ENCODE assay signal across 10 mouse cellular contexts in the genomic region with DNA sequence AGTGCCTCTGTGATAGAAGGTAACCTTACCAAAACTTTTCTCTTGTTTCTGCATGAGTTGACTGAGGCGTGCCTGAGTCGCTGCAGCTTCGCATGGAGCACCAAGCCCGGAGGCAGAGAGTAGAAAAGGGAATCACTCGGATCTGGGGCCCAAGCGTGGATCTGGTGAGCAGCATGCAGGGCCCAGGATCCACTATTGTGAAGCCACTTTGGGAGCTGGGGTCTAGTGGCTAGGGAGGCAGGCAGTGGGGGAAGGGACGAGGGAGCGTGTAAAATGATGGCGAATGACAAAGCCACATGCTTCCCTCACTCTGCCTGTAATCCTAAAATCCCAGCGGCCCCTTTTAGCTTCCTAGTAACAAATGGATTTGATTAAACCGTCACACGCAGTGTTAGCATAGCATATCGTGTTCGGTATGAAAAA.
DNase-seq lines count a peak whose midpoint lies in the region; ATAC-seq and TF ChIP-seq lines count a peak whose summit lies in the region.
"Had no signal": no experiment of that assay in that cellular context is flagged by ENCODE, and none has a peak within 500 bp of the region (broad histone marks: within the 10 kb centered on the region; RNA-seq: fewer than 3 reads in every experiment).

No protein-coding gene starts in this region.

- H3K9me3 ChIP-seq in heart, embryonic 13.5 days: no peaks in the 10 kb centered on the region
- H3K9me3 ChIP-seq in hindbrain, embryonic 11.5 days (ENCODE audit: control insufficient read depth, low read length): no peaks in the 10 kb centered on the region
- H3K9me3 ChIP-seq in midbrain, embryonic 13.5 days: no peaks in the 10 kb centered on the region
- H3K9me3 ChIP-seq: liver, embryonic 15.5 days had no signal

- TF ChIP-seq POLR2A in heart, adult 2 months (IDR thresholded peaks at IDR 0.05; ENCODE audit: insufficient read depth, low read depth, low read length): no peak
- TF ChIP-seq POLR2A in brain, embryonic 14.5 days (IDR thresholded peaks at IDR 0.05; ENCODE audit: borderline replicate concordance, extremely low read depth, insufficient read depth, insufficient read length, poor library complexity, severe bottlenecking): no peak

- H3K4me2 ChIP-seq in heart, embryonic 13.5 days: peak overlapping the region; percentile 77
- peak overlapping the region; percentile 68 for H3K4me2 ChIP-seq in hindbrain, embryonic 11.5 days (replicated peaks; ENCODE audit: low read depth, low read length)
- peak overlapping the region; percentile 74 for H3K4me2 ChIP-seq in midbrain, embryonic 13.5 days (replicated peaks)

- H3K36me3 ChIP-seq in heart, embryonic 13.5 days: no peaks in the 10 kb centered on the region
- no peaks in the 10 kb centered on the region for H3K36me3 ChIP-seq in heart, adult 2 months (ENCODE audit: control insufficient read depth, insufficient read depth, low read length)
- no peaks in the 10 kb centered on the region for H3K36me3 ChIP-seq in hindbrain, embryonic 11.5 days (ENCODE audit: control insufficient read depth, insufficient read depth, low read length)
- H3K36me3 ChIP-seq in midbrain, embryonic 13.5 days: no peaks in the 10 kb centered on the region
- H3K36me3 ChIP-seq: liver, embryonic 15.5 days had no signal

- no peak for DNase-seq in heart, adult 2 months
- DNase-seq in brain, embryonic 14.5 days (ENCODE audit: low read depth): peak; percentile 81
- peak; percentile 66 for DNase-seq in hindbrain, embryonic 11.5 days (ENCODE audit: low spot score)
- DNase-seq in testis, postnatal 14 days (ENCODE audit: low spot score): no peak
- DNase-seq in kidney, postnatal 25 days: no peak

- peak overlapping the region; percentile 57 for H3K4me3 ChIP-seq in heart, embryonic 13.5 days
- no peak overlapping the region for H3K4me3 ChIP-seq in heart, adult 2 months
- H3K4me3 ChIP-seq in hindbrain, embryonic 11.5 days (ENCODE audit: low read depth, low read length): peak overlapping the region; percentile 40
- H3K4me3 ChIP-seq in midbrain, embryonic 13.5 days (replicated peaks): peak overlapping the region; percentile 60

- H3K27me3 ChIP-seq in heart, embryonic 13.5 days (replicated peaks): peaks cover 32% of the 10 kb centered on the region; the same call in 1 of the 2 replicates
- no peaks in the 10 kb centered on the region; the same call in 1 of the 2 replicates for H3K27me3 ChIP-seq in heart, adult 2 months (ENCODE audit: control insufficient read depth, insufficient read depth, low read length)
- no peaks in the 10 kb centered on the region for H3K27me3 ChIP-seq in hindbrain, embryonic 11.5 days (ENCODE audit: control insufficient read depth, insufficient read depth, low read length)
- H3K27me3 ChIP-seq in midbrain, embryonic 13.5 days: no peaks in the 10 kb centered on the region
- H3K27me3 ChIP-seq: CH12.LX had no signal

- TF ChIP-seq CTCF in heart, adult 2 months (IDR thresholded peaks at IDR 0.05): no peak
- TF ChIP-seq CTCF in brain, embryonic 14.5 days (IDR thresholded peaks at IDR 0.05; ENCODE audit: borderline replicate concordance, extremely low read depth, insufficient read depth, insufficient read length): no peak

- 3% methylated on average over 14 of the region's 14 CpGs for WGBS in heart, embryonic 13.5 days
- 8% methylated on average over 14 of the region's 14 CpGs for WGBS in heart, adult 2 months
- WGBS in hindbrain, embryonic 11.5 days: 2% methylated on average over 14 of the region's 14 CpGs
- WGBS in midbrain, embryonic 13.5 days: under 1% methylated on average over 14 of the region's 14 CpGs

- H3K9ac ChIP-seq in heart, embryonic 13.5 days: peak overlapping the region; percentile 65
- no peak overlapping the region for H3K9ac ChIP-seq in heart, adult 2 months (ENCODE audit: low read depth, low read length)
- H3K9ac ChIP-seq in hindbrain, embryonic 11.5 days (ENCODE audit: low read depth, low read length): peak overlapping the region; percentile 49; the same call in 1 of the 2 replicates
- H3K9ac ChIP-seq in midbrain, embryonic 13.5 days (replicated peaks): peak overlapping the region; percentile 78
- H3K9ac ChIP-seq: liver, embryonic 15.5 days had no signal

- no peak overlapping the region for H3K27ac ChIP-seq in heart, embryonic 13.5 days (replicated peaks)
- no peak overlapping the region for H3K27ac ChIP-seq in heart, adult 2 months
- H3K27ac ChIP-seq in hindbrain, embryonic 11.5 days (ENCODE audit: low read depth, low read length): peak overlapping the region; percentile 70
- H3K27ac ChIP-seq in midbrain, embryonic 13.5 days: peak overlapping the region; percentile 91
- H3K27ac ChIP-seq: liver, embryonic 15.5 days had no signal

- peaks cover 23% of the 10 kb centered on the region for H3K4me1 ChIP-seq in heart, embryonic 13.5 days
- H3K4me1 ChIP-seq in heart, adult 2 months (ENCODE audit: control insufficient read depth, insufficient read depth, low read length): no peaks in the 10 kb centered on the region
- H3K4me1 ChIP-seq in hindbrain, embryonic 11.5 days (replicated peaks; ENCODE audit: control insufficient read depth, insufficient read depth, low read length): 0 out of 2 replicates have a peak, but pooled peaks cover 3% of the 10 kb centered on the region
- peaks cover 64% of the 10 kb centered on the region for H3K4me1 ChIP-seq in midbrain, embryonic 13.5 days (replicated peaks)
- H3K4me1 ChIP-seq: liver, embryonic 15.5 days had no signal

- intact Hi-C loops in heart, adult 2 months (cut with DNase I): no loop called here

- H3K79me2 ChIP-seq in heart, adult 2 months (replicated peaks; ENCODE audit: control insufficient read depth, insufficient read depth, low read length): no peaks in the 10 kb centered on the region

- no peak for TF ChIP-seq EP300 in heart, adult 2 months (IDR thresholded peaks at IDR 0.05; ENCODE audit: insufficient read depth, low read depth, low read length)

- no peak for ATAC-seq in heart, embryonic 13.5 days (ENCODE audit: extremely low read depth, insufficient number of reproducible peaks, low FRiP score, low TSS enrichment)
- ATAC-seq in hindbrain, embryonic 11.5 days (ENCODE audit: low FRiP score): peak; percentile 67
- peak; percentile 48 for ATAC-seq in midbrain, embryonic 13.5 days
- no peak for ATAC-seq in erythroid progenitor cell, adult 5-6 weeks (replicated peaks; ENCODE audit: low FRiP score, poor library complexity, severe bottlenecking)

Comparison
In these comparisons a context has a peak if more than half of its experiments do, and no peak if none do; other contexts are left out.
1. ATAC-seq: peak in hindbrain, embryonic 11.5 days (single experiment) and midbrain, embryonic 13.5 days (single experiment); none in heart, embryonic 13.5 days (single experiment) and erythroid progenitor cell, adult 5-6 weeks (single experiment).
2. H3K27ac ChIP-seq: peak in hindbrain, embryonic 11.5 days (single experiment) and midbrain, embryonic 13.5 days (single experiment); none in heart, embryonic 13.5 days (single experiment) and heart, adult 2 months (single experiment).
3. DNase-seq: peak in brain, embryonic 14.5 days (single experiment) and hindbrain, embryonic 11.5 days (single experiment); none in heart, adult 2 months (0 of 2), testis, postnatal 14 days (single experiment) and kidney, postnatal 25 days (0 of 2).
4. Peak in every context shown above with its lines, with median percentiles within 50 percentile points of each other: H3K4me2 ChIP-seq.